Mouse (Mus musculus): ENCODE results near the gene Zap70. TPM values are rescaled to one million over a fixed set of nuclear protein-coding genes. Genes with fewer than 3 reads are reported as not detected.
"Not testable (repeated sequence)": the region's sequence is repeated elsewhere in the genome, so short reads cannot be mapped to it uniquely, and the experiment has no call there.

Zap70 gene
- polyA plus RNA-seq, 1 experiment from 2014 or later = 1.5 TPM

- no peak overlapping the region for H3K4me3 ChIP-seq
- 85% methylated on average over 14 of the region's 14 CpGs for WGBS
Observed at GRCm38 (mm10) chr1:36807782-36808565, 46.4 kb downstream of the Zap70 start.

GRCm38 (mm10) chr1:36811806-36812205 is 50.2 kb downstream of the Zap70 start:
- Histone ChIP-seq H3K27ac (no peak overlapping the region), H3K9me3 (no peaks in the 10 kb centered on the region), H3K4me2 (no peak overlapping the region), H3K27me3 (no peaks in the 10 kb centered on the region), H3K9ac (no peak overlapping the region), H3K4me1 (no peaks in the 10 kb centered on the region), H3K4me3 (no peak overlapping the region), H3K36me3 (peaks cover 72% of the 10 kb centered on the region)
- ATAC-seq (ENCODE audit: borderline replicate concordance, extremely low read depth, low FRiP score, low TSS enrichment) = no peak
- 93% methylated on average over 7 of the region's 7 CpGs for WGBS

More at GRCm38 (mm10) chr1:36807782-36808565, 46.4 kb downstream of the Zap70 start:
- no peaks in the 10 kb centered on the region for H3K4me1 ChIP-seq
- H3K9ac ChIP-seq = no peak overlapping the region
- no peak for ATAC-seq (ENCODE audit: borderline replicate concordance, extremely low read depth, low FRiP score, low TSS enrichment)
- H3K4me2 ChIP-seq = no peak overlapping the region
- no peaks in the 10 kb centered on the region for H3K9me3 ChIP-seq
- no peaks in the 10 kb centered on the region for H3K27me3 ChIP-seq
- H3K27ac ChIP-seq = no peak overlapping the region
- H3K36me3 ChIP-seq = peaks cover 69% of the 10 kb centered on the region

- 73% methylated on average over 7 of the region's 7 CpGs for WGBS
- Histone ChIP-seq H3K9me3 (no peaks in the 10 kb centered on the region), H3K36me3 (peaks cover 72% of the 10 kb centered on the region), H3K27ac (no peak overlapping the region), H3K27me3 (no peaks in the 10 kb centered on the region), H3K9ac (no peak overlapping the region), H3K4me2 (no peak overlapping the region), H3K4me1 (no peaks in the 10 kb centered on the region), H3K4me3 (no peak overlapping the region)
- ATAC-seq (ENCODE audit: borderline replicate concordance, extremely low read depth, low FRiP score, low TSS enrichment) = no peak
Observed at GRCm38 (mm10) chr1:36813415-36813814, 51.8 kb downstream of the Zap70 start.

GRCm38 (mm10) chr1:36814271-36814903 is 52.8 kb downstream of the Zap70 start:
- no peak overlapping the region for H3K4me2 ChIP-seq
- no peak for ATAC-seq (ENCODE audit: borderline replicate concordance, extremely low read depth, low FRiP score, low TSS enrichment)
- WGBS = 75% methylated on average over 5 of the region's 5 CpGs
- H3K9ac ChIP-seq = no peak overlapping the region
- H3K4me3 ChIP-seq = no peak overlapping the region
- H3K4me1 ChIP-seq = no peaks in the 10 kb centered on the region
- H3K9me3 ChIP-seq = no peaks in the 10 kb centered on the region
- peaks cover 71% of the 10 kb centered on the region for H3K36me3 ChIP-seq
- no peaks in the 10 kb centered on the region for H3K27me3 ChIP-seq
- no peak overlapping the region for H3K27ac ChIP-seq

- no peak for ATAC-seq (ENCODE audit: borderline replicate concordance, extremely low read depth, low FRiP score, low TSS enrichment)
- no peaks in the 10 kb centered on the region for H3K9me3 ChIP-seq
Observed at GRCm38 (mm10) chr1:36815166-36815565, 53.6 kb downstream of the Zap70 start.

GRCm38 (mm10) chr1:36821918-36822317 is 60.3 kb downstream of the Zap70 start:
- H3K27ac ChIP-seq; H3K4me1 ChIP-seq; H3K9ac ChIP-seq; ATAC-seq (ENCODE audit: borderline replicate concordance, extremely low read depth, low FRiP score, low TSS enrichment); H3K4me3 ChIP-seq; H3K4me2 ChIP-seq; H3K27me3 ChIP-seq; H3K9me3 ChIP-seq: not testable (repeated sequence)
- peaks cover 64% of the 10 kb centered on the region for H3K36me3 ChIP-seq
- 89% methylated on average over 4 of the region's 4 CpGs for WGBS

More at GRCm38 (mm10) chr1:36815166-36815565, 53.6 kb downstream of the Zap70 start:
- 87% methylated on average over 6 of the region's 6 CpGs for WGBS
- no peak overlapping the region for H3K9ac ChIP-seq
- H3K4me3 ChIP-seq = no peak overlapping the region
- no peak overlapping the region for H3K4me2 ChIP-seq
- no peaks in the 10 kb centered on the region for H3K27me3 ChIP-seq
- peaks cover 67% of the 10 kb centered on the region for H3K36me3 ChIP-seq
- H3K4me1 ChIP-seq = no peaks in the 10 kb centered on the region
- H3K27ac ChIP-seq = no peak overlapping the region

GRCm38 (mm10) chr1:36824356-36824755 is 62.8 kb downstream of the Zap70 start:
- Histone ChIP-seq H3K27ac (no peak overlapping the region), H3K4me2 (no peak overlapping the region), H3K9ac (no peak overlapping the region), H3K4me1 (no peaks in the 10 kb centered on the region), H3K27me3 (no peaks in the 10 kb centered on the region), H3K36me3 (peaks cover 58% of the 10 kb centered on the region), H3K4me3 (no peak overlapping the region), H3K9me3 (no peaks in the 10 kb centered on the region)
- 88% methylated on average over 5 of the region's 5 CpGs for WGBS
- no peak for ATAC-seq (ENCODE audit: borderline replicate concordance, extremely low read depth, low FRiP score, low TSS enrichment)

GRCm38 (mm10) chr1:36830913-36831866 is 69.6 kb downstream of the Zap70 start:
- 62% methylated on average over 14 of the region's 14 CpGs for WGBS
- no peak overlapping the region for H3K4me2 ChIP-seq
- peaks cover 61% of the 10 kb centered on the region for H3K36me3 ChIP-seq

More at GRCm38 (mm10) chr1:36830913-36831866, 69.6 kb downstream of the Zap70 start:
- Histone ChIP-seq H3K9ac (no peak overlapping the region), H3K27ac (no peak overlapping the region), H3K4me3 (no peak overlapping the region), H3K27me3 (no peaks in the 10 kb centered on the region), H3K4me1 (no peaks in the 10 kb centered on the region), H3K9me3 (no peaks in the 10 kb centered on the region)
- ATAC-seq (ENCODE audit: borderline replicate concordance, extremely low read depth, low FRiP score, low TSS enrichment) = no peak

Other genes with a start within 250 kb of the Zap70 start
- gene Cnnm3, start 249.9 kb upstream of the Zap70 start, polyA plus RNA-seq (2015; fragmentation: Nextera tagmentation; extraction: Ambion mirVana) = 3.2 TPM in 2 replicates
- gene Ankrd23, start 224.9 kb upstream of the Zap70 start, polyA plus RNA-seq (2015; fragmentation: Nextera tagmentation; extraction: Ambion mirVana) = 12.4 and 15.9 TPM in 2 replicates
- gene Gm42417, start 222.4 kb upstream of the Zap70 start, polyA plus RNA-seq (2015; fragmentation: Nextera tagmentation; extraction: Ambion mirVana) = 0.25 TPM in 1 of 2 replicates, not detected in the other
- 20.3 and 26.0 TPM in 2 replicates for gene Ankrd39, start 214.4 kb upstream of the Zap70 start, polyA plus RNA-seq (2015; fragmentation: Nextera tagmentation; extraction: Ambion mirVana)
- 19.3 and 19.9 TPM in 2 replicates for gene Sema4c, start 203.4 kb upstream of the Zap70 start, polyA plus RNA-seq (2015; fragmentation: Nextera tagmentation; extraction: Ambion mirVana)
- gene Fam178b, start 78.6 kb upstream of the Zap70 start, polyA plus RNA-seq (2015; fragmentation: Nextera tagmentation; extraction: Ambion mirVana) = 3.4 and 4.5 TPM in 2 replicates
- gene Cox5b, start 70.3 kb upstream of the Zap70 start, polyA plus RNA-seq (2015; fragmentation: Nextera tagmentation; extraction: Ambion mirVana) = 506 and 539 TPM in 2 replicates
- gene 4933424G06Rik, start 51.6 kb upstream of the Zap70 start, polyA plus RNA-seq (2015; fragmentation: Nextera tagmentation; extraction: Ambion mirVana) = not detected in 2 replicates
- gene Actr1b, start 47.4 kb upstream of the Zap70 start, polyA plus RNA-seq (2015; fragmentation: Nextera tagmentation; extraction: Ambion mirVana) = 97.9 and 99.8 TPM in 2 replicates
- 9.9 and 11.4 TPM in 2 replicates for gene Tmem131, start 181.9 kb downstream of the Zap70 start, polyA plus RNA-seq (2015; fragmentation: Nextera tagmentation; extraction: Ambion mirVana)